Mouse (Mus musculus): Measurements from ENCODE around the gene Coro6.

GRCm38 (mm10) chr11:77451670-77452069, 10.5 kb upstream of the Coro6 start:
- TF ChIP-seq CTCF (IDR thresholded peaks at IDR 0.05; ENCODE audit: low read depth) (no peak), EP300 (IDR thresholded peaks at IDR 0.05; ENCODE audit: low read depth) (no peak)
